Mouse (Mus musculus) G1E (cell line): Measurements from ENCODE around the gene Reep3.

Source experiments
- CTCF ChIP-seq: IDR thresholded peaks from 2 replicates; pipeline ENCODE4 v1.5.1; 2012; ENCODE audit warnings: low read depth, low read length, inconsistent platforms, mixed read lengths
- GATA1 ChIP-seq: IDR thresholded peaks from 2 replicates; pipeline ENCODE4 v1.6.1; 2012; ENCODE audit warnings: borderline replicate concordance, low read length, inconsistent platforms, mixed read lengths
- GATA2 ChIP-seq: IDR thresholded peaks from 2 replicates; pipeline ENCODE4 v1.6.1; 2012; ENCODE audit warnings: low read depth, low read length, inconsistent platforms, borderline replicate concordance
- POLR2AphosphoS5 ChIP-seq: IDR thresholded peaks from 2 replicates; pipeline ENCODE4 v1.6.1; 2012; ENCODE audit warnings: low read depth, low read length, inconsistent platforms; ENCODE audit not compliant: insufficient replicate concordance
- TAL1 ChIP-seq: conservative IDR thresholded peaks from 2 replicates; pipeline ENCODE4 v1.6.1; 2012; ENCODE audit warnings: low read depth, low read length, inconsistent platforms, mixed read lengths

- TF ChIP-seq CTCF (no peak), POLR2AphosphoS5 (no peak), GATA1 (no peak), TAL1 (no peak), GATA2 (no peak)
These were observed 48.9 kb upstream of the Reep3 start for GRCm38 (mm10) chr10:67145623-67146022.
